Mouse (Mus musculus): ENCODE data around the gene Pip4k2a.

GRCm38 (mm10) chr2:18890227-18891001, 107.5 kb downstream of the Pip4k2a start:
- TF ChIP-seq EP300 (IDR thresholded peaks at IDR 0.05; ENCODE audit: insufficient read depth, low read depth, low read length) (no peak), POLR2A (IDR thresholded peaks at IDR 0.05; ENCODE audit: insufficient read depth, low read depth, low read length) (no peak), CTCF (IDR thresholded peaks at IDR 0.05) (no peak)

All from heart, adult 2 months (tissue).